Mouse (Mus musculus) thymus, adult 18-20 months (tissue): Measurements from ENCODE around the gene Spns3.

Source experiments
- DNase-seq, 2 experiments: peaks; one replicate each; pipeline ENCODE4 v3.0.0; 2022; ENCODE audit warnings: mixed read lengths in 2 of 2

Spns3 gene

GRCm38 (mm10) chr11:72479499-72479898 lies 70.8 kb downstream of the Spns3 start:
- DNase-seq = no peak

- no peak for DNase-seq
Observed at GRCm38 (mm10) chr11:72478228-72478627, 72.1 kb downstream of the Spns3 start.

GRCm38 (mm10) chr11:72477653-72478052 lies 72.7 kb downstream of the Spns3 start:
- DNase-seq = no peak

GRCm38 (mm10) chr11:72477182-72477581 lies 73.1 kb downstream of the Spns3 start:
- DNase-seq = no peak

GRCm38 (mm10) chr11:72476074-72476625 lies 74.2 kb downstream of the Spns3 start:
- DNase-seq = no peak

- DNase-seq = no peak
Observed at GRCm38 (mm10) chr11:72475408-72475807, 74.9 kb downstream of the Spns3 start.

GRCm38 (mm10) chr11:72474926-72475325 lies 75.4 kb downstream of the Spns3 start:
- DNase-seq = no peak

- no peak for DNase-seq
Observed at GRCm38 (mm10) chr11:72473540-72473939, 76.8 kb downstream of the Spns3 start.

GRCm38 (mm10) chr11:72471381-72471780 lies 78.9 kb downstream of the Spns3 start:
- no peak for DNase-seq

GRCm38 (mm10) chr11:72470004-72470403 lies 80.3 kb downstream of the Spns3 start:
- DNase-seq = no peak

- no peak for DNase-seq
Observed at GRCm38 (mm10) chr11:72469217-72469616, 81.1 kb downstream of the Spns3 start.

GRCm38 (mm10) chr11:72468525-72468924 lies 81.8 kb downstream of the Spns3 start:
- DNase-seq = no peak

GRCm38 (mm10) chr11:72466694-72467507 lies 83.4 kb downstream of the Spns3 start:
- DNase-seq = no peak

- no peak for DNase-seq
Observed at GRCm38 (mm10) chr11:72465978-72466693, 84.2 kb downstream of the Spns3 start.

- no peak for DNase-seq
Observed at GRCm38 (mm10) chr11:72464821-72465220, 85.5 kb downstream of the Spns3 start.

- DNase-seq = no peak
Observed at GRCm38 (mm10) chr11:72461500-72461981, 88.8 kb downstream of the Spns3 start.

GRCm38 (mm10) chr11:72458502-72458901 lies 91.8 kb downstream of the Spns3 start:
- DNase-seq = no peak

GRCm38 (mm10) chr11:72457995-72458496 lies 92.3 kb downstream of the Spns3 start:
- no peak for DNase-seq

GRCm38 (mm10) chr11:72455694-72456093 lies 94.6 kb downstream of the Spns3 start:
- no peak for DNase-seq

GRCm38 (mm10) chr11:72453105-72453953 lies 97.0 kb downstream of the Spns3 start:
- no peak for DNase-seq

- DNase-seq = no peak
Observed at GRCm38 (mm10) chr11:72452140-72452665, 98.1 kb downstream of the Spns3 start.

- DNase-seq = no peak
Observed at GRCm38 (mm10) chr11:72447475-72447874, 102.8 kb downstream of the Spns3 start.
